Mouse (Mus musculus) right cerebral cortex, adult 18-20 months (tissue): ENCODE results near the gene Ganc.

Experiments
- DNase-seq: peaks from one replicate; pipeline ENCODE4 v3.0.0; 2022; ENCODE audit warnings: mixed read lengths

Ganc gene

GRCm38 (mm10) chr2:120403653-120403985, at the start of gene Ganc:
Gene Ganc, plus strand, starts transcription at chr2:120403896.
- no peak for DNase-seq

DNA sequence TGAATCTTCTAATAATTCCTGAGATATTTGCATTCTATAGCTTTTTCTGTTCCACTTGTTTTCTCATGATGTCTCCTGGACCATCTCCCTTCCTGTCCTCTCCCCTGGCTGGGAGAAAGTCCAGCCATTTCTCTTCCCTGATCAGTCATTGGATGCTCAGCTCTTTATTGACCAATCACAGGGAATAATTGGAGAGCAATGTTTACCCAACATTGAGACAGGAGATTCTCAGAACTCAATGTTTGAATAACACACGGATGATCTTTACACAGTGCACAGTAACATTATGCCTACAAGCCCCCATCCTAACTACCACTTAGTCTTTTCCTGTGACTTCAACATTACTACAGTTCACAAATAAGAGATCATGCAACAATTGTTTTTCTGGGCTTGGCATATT, 43.3 kb upstream of the Ganc start:
- no peak for DNase-seq

GRCm38 (mm10) chr2:120366501-120366900, 37.2 kb upstream of the Ganc start:
- DNase-seq, result no peak

GRCm38 (mm10) chr2:120367416-120368207, 36.1 kb upstream of the Ganc start:
- no peak for DNase-seq

DNA sequence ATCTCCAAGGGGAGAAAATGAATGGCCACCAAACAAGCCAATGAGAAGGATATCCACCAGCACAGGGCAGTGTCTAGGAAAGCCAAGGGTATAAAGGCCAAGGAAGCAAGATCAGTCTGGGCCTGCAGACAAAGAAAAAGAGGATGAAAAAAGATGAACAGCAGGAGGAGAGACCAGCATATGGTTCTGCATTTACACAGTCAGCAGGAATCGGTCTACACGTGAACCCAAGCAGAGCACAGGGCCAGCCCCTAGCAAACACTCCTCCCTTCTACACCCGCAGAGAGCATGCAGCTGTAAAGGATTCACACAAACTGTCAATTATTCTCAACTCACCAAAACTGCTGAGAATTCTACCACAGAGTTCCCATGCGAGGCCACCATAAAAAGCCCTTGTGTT, 29.8 kb upstream of the Ganc start:
- no peak for DNase-seq

- DNase-seq, result no peak
Measured at GRCm38 (mm10) chr2:120386264-120386663, 17.4 kb upstream of the Ganc start.

DNA sequence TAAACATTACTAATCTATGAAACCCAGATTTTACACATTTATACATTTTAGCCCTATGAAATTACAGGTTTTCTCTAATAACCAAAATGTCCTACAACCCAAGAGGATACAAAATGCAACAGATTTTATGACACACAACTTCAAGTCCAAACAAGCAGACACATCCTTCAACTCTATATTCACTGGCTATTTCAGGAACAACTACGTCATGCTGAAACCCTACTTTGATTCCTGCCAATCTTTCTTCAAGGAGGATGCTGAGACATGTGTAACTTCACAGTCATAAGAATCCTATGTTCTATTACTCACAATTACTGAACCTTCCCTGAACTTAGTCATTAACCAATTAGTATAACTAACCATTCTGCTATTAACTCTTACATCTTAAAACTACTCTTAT, 16.4 kb upstream of the Ganc start:
- DNase-seq, result no peak

GRCm38 (mm10) chr2:120389376-120389775, 14.3 kb upstream of the Ganc start:
- DNase-seq, result no peak

DNA sequence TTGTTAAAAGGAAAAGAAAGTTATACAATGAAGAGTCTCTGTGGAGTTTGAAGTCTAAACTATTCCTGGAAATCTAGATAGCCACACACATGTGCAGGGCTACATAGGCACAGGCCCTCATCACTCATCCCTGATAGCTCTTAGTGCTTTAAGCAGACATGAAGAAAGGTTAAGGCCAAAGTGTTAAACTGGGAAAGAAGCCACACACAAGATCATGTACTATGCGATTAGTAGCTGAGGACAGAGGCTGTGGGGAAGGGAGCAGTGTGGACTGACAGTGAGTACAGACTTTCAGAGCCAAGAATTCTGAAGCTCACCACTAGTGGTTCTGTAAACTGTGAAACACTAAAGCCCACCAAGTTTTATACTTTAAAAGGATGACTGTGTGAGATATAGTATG, 12.8 kb upstream of the Ganc start:
- DNase-seq, result no peak

DNA sequence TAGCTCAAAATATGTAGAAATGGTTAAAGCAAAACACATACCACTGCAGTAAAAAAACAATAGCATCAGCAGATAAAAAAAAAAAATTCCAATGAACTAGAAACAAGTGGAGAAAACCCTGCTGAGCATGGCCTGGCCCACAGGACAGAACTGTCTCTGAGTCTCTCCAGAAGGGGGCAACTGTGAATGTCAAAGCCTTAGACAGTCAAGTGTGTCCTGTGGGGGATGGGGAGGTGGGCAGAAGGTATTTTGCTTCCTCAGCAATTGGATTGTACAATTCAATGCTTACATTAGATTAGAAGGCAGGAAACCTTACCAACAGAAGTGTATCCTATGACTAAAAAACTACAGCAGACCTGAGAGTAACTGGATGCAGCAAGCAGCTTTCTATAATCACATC, 11.3 kb upstream of the Ganc start:
- no peak for DNase-seq

GRCm38 (mm10) chr2:120397951-120398350, 5.7 kb upstream of the Ganc start:
- DNase-seq, result no peak

DNA sequence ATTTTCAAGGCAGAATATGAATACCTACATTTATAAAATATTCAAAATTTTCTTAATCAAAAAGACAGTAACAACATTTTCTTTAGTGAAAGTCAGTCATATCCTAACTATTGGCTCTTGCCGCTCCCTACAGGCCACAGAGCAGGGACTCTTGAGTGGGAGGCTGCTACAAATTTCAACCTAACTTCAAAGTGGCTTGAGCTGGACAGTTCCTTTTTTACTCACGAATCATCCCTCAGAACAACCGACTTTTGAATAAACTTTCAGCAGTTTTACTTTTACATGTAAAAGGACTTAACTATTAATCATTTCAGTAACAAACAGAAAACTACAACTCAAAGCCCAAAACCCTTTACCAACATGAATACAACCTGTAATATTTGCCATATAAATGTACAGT, 883 bp upstream of the Ganc start:
- DNase-seq, result no peak

DNA sequence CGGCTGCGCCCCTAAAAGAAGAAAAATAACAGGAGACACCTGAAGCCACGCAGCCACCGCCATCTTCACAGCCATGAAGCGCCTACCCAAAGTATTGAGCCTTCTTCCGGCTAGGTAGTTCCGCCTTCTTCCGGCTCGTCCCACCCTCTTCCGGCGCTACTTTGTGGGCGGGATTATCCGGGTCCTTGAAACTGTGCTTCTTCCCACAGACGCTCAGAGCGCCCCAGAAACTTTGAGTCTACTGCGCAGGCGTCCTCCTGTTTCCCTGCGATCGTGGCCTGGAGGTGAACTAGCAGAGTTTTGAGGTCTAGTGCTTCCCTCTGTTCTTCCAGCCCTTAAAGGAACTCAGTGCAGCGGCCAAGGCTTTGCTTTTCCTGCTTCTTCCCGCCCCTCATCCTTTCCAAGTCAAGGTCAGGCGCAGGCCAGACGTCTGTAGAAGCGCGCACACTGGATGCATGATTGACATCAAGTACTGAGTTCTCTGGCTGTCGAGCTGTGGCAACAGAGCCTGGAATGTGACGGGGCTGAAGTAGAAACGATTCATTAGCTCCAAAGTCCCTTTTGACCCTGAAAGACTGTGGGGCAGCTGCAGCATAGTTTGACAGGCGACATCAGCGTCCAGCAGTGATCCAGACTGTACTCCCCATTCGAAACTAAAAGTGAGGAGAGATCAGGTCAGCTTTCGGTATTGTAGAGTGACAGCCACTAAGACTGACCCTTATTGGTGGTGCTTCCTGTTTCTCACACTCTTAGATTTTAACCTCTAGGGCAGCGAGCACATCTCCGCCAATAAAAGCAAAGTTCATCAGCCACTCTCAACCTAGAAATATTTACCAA, 508 bp downstream of the Ganc start, which contains the start of gene Tmem87a:
Gene Tmem87a, minus strand, starts transcription at position 128 of the 837 bp plus-strand sequence.
- peak; percentile 98 for DNase-seq

DNA sequence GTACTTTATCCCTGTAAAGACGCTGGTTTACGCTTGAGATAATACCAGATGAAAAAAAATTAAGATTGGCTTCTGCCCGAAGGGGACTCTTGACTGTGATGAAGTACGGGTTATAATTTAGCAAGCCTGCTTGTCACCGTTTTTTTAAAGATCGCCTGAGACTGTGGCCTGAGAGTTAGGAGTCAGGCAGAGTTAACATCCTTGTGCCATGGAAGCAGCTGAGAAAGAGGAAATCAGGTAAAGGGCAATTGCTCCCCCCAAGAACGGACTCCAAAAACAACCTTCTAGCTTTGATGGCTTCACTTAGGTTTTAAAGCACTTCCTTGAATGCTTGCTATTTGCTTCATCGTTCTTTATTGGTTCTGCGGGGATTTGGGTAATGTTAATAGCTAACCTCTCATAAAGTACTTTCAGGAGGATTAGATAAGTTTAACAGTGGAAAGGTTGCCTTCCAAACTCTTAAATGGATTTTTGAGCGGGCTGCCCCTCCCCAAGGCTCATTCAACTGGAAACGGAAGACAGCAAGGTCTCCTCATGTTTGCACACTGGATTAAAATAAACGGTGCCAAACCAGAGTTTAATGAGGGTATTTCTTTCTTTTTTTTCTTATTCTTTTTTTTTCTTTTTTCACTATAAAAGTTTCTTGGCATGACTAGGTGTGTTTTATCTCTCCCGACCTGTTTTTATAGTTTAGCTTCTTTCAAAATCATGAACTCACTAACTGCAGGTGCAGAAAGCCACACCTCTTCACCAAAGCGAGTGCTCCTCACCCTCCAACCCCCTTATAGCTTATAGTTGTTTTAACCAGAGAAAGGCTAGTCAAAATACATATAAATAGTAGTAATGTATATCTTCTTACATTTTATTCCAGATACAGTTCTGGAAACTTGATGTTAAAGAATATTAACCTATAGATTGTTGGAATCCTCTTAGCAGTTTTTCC, 1.4 kb downstream of the Ganc start:
- no peak for DNase-seq

GRCm38 (mm10) chr2:120411096-120411628, 7.5 kb downstream of the Ganc start:
- no peak for DNase-seq

DNA sequence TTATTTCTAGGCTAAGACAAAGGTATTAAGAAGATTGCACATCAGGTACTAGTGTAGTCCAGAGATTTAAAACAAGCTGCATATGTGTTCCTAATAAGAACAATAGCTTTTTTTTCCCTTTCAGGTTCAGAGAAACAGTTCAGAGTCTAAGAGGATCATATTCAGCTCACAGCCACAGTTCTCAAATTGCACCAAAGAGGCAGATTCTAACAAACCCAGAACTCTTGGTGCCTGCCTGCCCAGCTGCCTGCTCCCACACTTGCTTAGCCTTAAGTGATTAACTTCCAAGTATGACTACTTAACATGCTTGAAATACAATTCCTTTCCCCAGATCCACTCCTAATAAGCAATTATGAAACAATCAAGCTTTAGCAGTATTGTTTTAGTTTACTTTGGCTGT, 10.4 kb downstream of the Ganc start:
- no peak for DNase-seq

GRCm38 (mm10) chr2:120414738-120415414, 11.2 kb downstream of the Ganc start:
- peak; percentile 24 for DNase-seq

GRCm38 (mm10) chr2:120424386-120424785, 20.7 kb downstream of the Ganc start:
- DNase-seq, result no peak

GRCm38 (mm10) chr2:120444486-120444885, 40.8 kb downstream of the Ganc start:
- DNase-seq, result no peak

- no peak for DNase-seq
Measured at GRCm38 (mm10) chr2:120446373-120446772, 42.7 kb downstream of the Ganc start.

DNA sequence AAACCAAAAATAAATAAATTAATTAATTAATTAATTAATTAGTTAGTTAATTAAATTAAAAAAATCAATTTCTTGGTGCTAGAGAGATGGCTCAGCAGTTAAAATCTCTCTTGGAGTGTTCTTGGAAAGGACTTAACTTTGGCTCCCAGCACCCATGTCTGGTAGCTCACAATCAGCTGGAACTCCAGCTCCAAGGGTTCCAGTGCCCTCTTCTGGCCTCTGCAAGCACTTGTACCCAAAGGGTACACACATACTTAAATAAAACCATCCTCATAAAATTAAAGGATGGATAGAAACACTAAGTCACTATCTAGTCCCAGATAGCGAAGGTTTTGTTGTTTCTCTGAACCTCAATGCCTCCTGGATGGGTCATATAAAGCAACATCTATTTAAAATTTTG, 43.6 kb downstream of the Ganc start:
- no peak for DNase-seq

GRCm38 (mm10) chr2:120450724-120451123, 47.0 kb downstream of the Ganc start:
- DNase-seq, result no peak
